Mouse (Mus musculus) liver, embryonic 14.5 days (tissue): ENCODE results near the gene Pomp. TPM values are rescaled to one million over a fixed set of nuclear protein-coding genes. Genes with fewer than 3 reads are reported as not detected.

Experiments
- ATAC-seq: fragments of 200-750 bp; cut with Nextera tagmentation; 2 replicates; pipeline ENCODE4 v1.8.0; 2017; ENCODE audit warnings: moderate number of reproducible peaks, mild to moderate bottlenecking, moderate library complexity; ENCODE audit not compliant: insufficient read depth
- DNase-seq, 3 experiments: peaks; one replicate each; pipeline ENCODE4 v3.0.0-alpha.2; 2012 to 2013; ENCODE audit warnings: low read depth in 3 of 3, low spot score in 3 of 3
- H3K27ac ChIP-seq: fragments of 300-500 bp; sonication (generic); 2 replicates; pipeline ENCODE4 v1.5.1; 2014; ENCODE audit warnings: moderate library complexity, mild to moderate bottlenecking, control low read depth, inconsistent platforms
- H3K27me3 ChIP-seq: fragments of 300-500 bp; sonication (generic); 2 replicates; pipeline ENCODE4 v1.6.1; 2014; ENCODE audit warnings: mild to moderate bottlenecking, low read length, moderate library complexity; ENCODE audit not compliant: control insufficient read depth, insufficient read depth
- H3K36me3 ChIP-seq: fragments of 300-500 bp; sonication (generic); replicated peaks from 2 replicates; pipeline ENCODE4 v1.6.1; 2014; ENCODE audit warnings: low read depth; ENCODE audit not compliant: control insufficient read depth, insufficient read depth
- H3K4me1 ChIP-seq, 2 experiments: fragments of 200-500 bp in 1 of 2; fragments of 300-500 bp in 1 of 2; sonication (generic) in 1 of 2; replicated peaks; 2 replicates each; pipeline ENCODE4 v1.6.1; 2012 to 2014; ENCODE audit warnings: antibody characterized with exemption in 1 of 2, inconsistent platforms in 1 of 2, low read length in 1 of 2; ENCODE audit not compliant: control insufficient read depth in 2 of 2, insufficient read depth in 2 of 2
- H3K4me2 ChIP-seq: fragments of 300-500 bp; sonication (generic); 2 replicates; pipeline ENCODE4 v1.6.1; 2014; ENCODE audit warnings: low read depth, mild to moderate bottlenecking, control low read depth, moderate library complexity
- H3K4me3 ChIP-seq, 2 experiments: fragments of 200-500 bp in 1 of 2; fragments of 300-500 bp in 1 of 2; sonication (generic) in 1 of 2; 2 replicates each; pipeline ENCODE4 v1.5.1; 2012 to 2014; ENCODE audit warnings: low read depth in 2 of 2, low read length in 2 of 2, mild to moderate bottlenecking in 2 of 2, control low read depth in 1 of 2, inconsistent platforms in 1 of 2, moderate library complexity in 1 of 2; ENCODE audit not compliant: insufficient read depth in 1 of 2
- H3K9ac ChIP-seq: fragments of 300-500 bp; sonication (generic); replicated peaks from 2 replicates; pipeline ENCODE4 v1.6.1; 2014; ENCODE audit warnings: mild to moderate bottlenecking, control low read depth, moderate library complexity
- H3K9me3 ChIP-seq: fragments of 300-500 bp; sonication (generic); 2 replicates; pipeline ENCODE4 v1.6.1; 2016; ENCODE audit warnings: low read length, mixed read lengths; ENCODE audit not compliant: control insufficient read depth
- CTCF ChIP-seq: IDR thresholded peaks from 2 replicates; pipeline ENCODE4 v1.5.1; 2016; ENCODE audit warnings: antibody characterized with exemption, low read depth, control low read depth
- EP300 ChIP-seq: IDR thresholded peaks from 2 replicates; pipeline ENCODE4 v1.6.1; 2016; ENCODE audit warnings: antibody characterized with exemption, low read depth
- WGBS: fragments of 180-500 bp; shearing (Covaris S2); extraction: QIAGEN DNeasy Blood & Tissue Kit; methylation state at CpG from one replicate; pipeline ENCODE4 v1.1.7; 2014; ENCODE audit not compliant: insufficient replicate concordance; 5-methylcytosine and 5-hydroxymethylcytosine counted together
- polyA plus RNA-seq, 2 experiments: library from polyadenylated mRNA; depleted of rRNA in 1 of 2; stranded (reverse) in 1 of 2; unstranded in 1 of 2; fragments of >200 nt; fragmentation: Nextera tagmentation in 1 of 2; extraction: Ambion mirVana in 1 of 2; gene quantifications; 2 replicates each; pipeline versions ENCODE4 v1.2.1 to v1.2.3; 2012 to 2014

Gene Pomp
- polyA plus RNA-seq, 2 experiments = 109 to 261 TPM

DNA sequence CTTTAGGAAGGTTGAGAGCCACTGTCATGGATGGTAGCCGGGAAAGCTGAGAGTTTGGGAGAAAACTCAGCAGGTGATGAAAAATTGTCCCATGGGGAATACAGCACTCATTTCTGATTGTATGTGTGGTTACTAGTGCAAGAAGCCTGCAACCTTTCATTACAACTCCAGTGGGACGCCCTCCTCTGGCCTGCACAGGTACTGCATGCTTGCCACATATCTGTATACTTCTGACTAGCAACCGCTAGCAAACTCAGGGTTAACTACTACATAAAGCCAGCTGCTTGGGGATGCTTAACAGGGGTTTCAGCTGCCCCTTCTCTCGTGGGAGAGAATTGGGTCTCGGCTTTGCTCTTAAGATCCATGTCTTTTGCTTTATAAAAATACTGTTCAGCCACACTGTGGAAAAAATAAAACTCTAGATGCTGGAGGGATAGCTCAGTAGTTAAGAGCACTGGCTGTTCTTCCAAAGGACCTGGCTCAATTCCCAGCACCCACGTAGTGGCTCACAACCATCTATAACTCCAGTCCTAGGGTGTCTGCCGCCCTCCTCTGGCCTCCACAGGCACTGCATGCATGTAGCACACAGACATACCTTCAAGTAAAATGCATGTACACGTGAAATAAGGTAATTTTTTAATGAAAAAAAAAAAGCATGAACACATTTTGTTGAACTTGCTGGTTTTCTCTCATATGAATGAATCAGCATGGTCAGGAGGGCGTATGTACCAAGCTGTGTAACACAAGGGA, 42.3 kb upstream of the Pomp start:
- peak; percentile 18; the same call in 1 of the 2 replicates for TF ChIP-seq CTCF
- TF ChIP-seq EP300 = no peak
- no peaks in the 10 kb centered on the region for H3K36me3 ChIP-seq
- DNase-seq (no peak), ATAC-seq (no peak)
- H3K9ac ChIP-seq = no peak overlapping the region
- H3K27me3 ChIP-seq = no peaks in the 10 kb centered on the region
- no peaks in the 10 kb centered on the region; the same call in none of the 2 replicates for H3K9me3 ChIP-seq
- no peak overlapping the region for H3K4me3 ChIP-seq
- H3K4me2 ChIP-seq = no peak overlapping the region
- 70% methylated on average over 9 of the region's 9 CpGs for WGBS
- no peaks in the 10 kb centered on the region for H3K4me1 ChIP-seq
- H3K27ac ChIP-seq = no peak overlapping the region

DNA sequence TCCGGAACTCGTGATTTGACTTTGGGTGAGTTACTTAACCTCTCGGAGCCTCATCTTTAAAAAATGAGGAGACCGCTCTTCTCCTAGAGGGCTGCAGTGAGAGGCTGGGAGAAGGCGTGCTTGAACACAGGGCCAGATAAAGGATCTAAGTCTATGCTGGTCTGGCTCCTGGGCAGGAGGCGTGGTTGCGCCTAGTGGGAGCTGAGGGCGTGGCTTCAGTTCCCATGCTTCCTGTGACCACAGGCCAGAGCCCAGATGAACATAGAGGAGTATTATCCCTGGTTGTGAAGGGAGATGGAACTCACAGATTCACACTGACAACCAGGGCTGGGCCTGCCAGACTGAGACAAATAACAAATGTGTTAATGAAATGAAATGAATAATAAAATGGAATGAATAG, 41.4 kb upstream of the Pomp start:
- Histone ChIP-seq H3K9ac (no peak overlapping the region), H3K9me3 (no peaks in the 10 kb centered on the region; the same call in none of the 2 replicates), H3K27me3 (no peaks in the 10 kb centered on the region), H3K4me3 (no peak overlapping the region), H3K4me1 (no peaks in the 10 kb centered on the region), H3K27ac (no peak overlapping the region), H3K36me3 (no peaks in the 10 kb centered on the region), H3K4me2 (no peak overlapping the region)
- no peak for TF ChIP-seq EP300
- ATAC-seq (no peak), DNase-seq (no peak)
- 66% methylated on average over 8 of the region's 8 CpGs for WGBS

DNA sequence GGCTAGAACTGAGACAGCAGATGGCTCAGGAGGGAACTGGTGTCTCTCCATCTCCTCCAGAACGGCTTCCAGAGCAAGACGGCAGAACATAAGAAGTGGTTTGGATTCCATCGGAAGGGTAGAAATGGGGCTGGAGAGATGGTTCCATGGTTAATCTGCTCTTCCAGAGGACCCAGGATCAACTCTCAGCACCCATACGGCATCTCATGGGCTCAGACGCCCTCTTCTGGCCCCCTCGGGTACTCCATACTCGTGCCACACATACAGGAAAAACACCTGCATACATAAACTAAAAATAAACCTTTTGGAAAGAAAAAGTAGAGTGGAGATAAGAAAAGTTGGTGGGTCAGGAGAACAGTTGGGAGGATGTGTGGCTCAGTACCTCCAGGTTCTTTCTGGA, 40.4 kb upstream of the Pomp start:
- Histone ChIP-seq H3K4me2 (no peak overlapping the region), H3K4me1 (no peaks in the 10 kb centered on the region), H3K9ac (no peak overlapping the region), H3K9me3 (no peaks in the 10 kb centered on the region; the same call in none of the 2 replicates), H3K27me3 (no peaks in the 10 kb centered on the region), H3K27ac (no peak overlapping the region), H3K4me3 (no peak overlapping the region), H3K36me3 (no peaks in the 10 kb centered on the region)
- no peak; the same call in 1 of the 2 replicates for TF ChIP-seq CTCF
- no peak for TF ChIP-seq EP300
- DNase-seq (no peak), ATAC-seq (no peak)
- WGBS = 72% methylated on average over 7 of the region's 7 CpGs

DNA sequence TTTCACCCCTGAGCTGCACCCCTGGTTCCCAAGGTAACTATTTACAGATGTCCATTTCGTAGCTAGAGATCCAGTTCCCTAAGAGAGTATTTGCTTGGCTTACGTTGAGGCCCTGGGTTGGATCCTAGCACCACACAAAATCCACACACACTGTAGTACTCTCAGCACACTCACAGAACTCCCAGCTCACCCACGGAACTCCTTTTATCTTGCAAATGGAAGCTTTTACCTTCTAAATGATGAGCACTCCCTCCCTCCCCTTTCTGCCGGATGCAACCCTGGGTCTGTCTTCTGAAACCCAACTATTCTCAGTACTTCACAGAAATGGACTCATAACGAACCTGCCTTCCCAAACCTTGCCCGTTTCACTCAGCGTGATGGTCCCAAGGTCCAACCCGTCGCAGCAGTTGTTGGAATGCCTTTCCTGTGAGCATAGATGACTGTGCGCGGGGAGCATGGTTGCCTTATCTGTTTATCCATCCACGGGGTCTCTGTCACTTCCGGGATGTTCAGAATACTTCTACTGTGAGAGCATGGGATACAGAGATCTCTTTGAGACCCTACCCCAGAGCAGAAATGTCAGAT, 36.1 kb upstream of the Pomp start:
- no peaks in the 10 kb centered on the region for H3K36me3 ChIP-seq
- TF ChIP-seq CTCF (no peak), EP300 (no peak)
- H3K9me3 ChIP-seq = no peaks in the 10 kb centered on the region
- 0 out of 4 replicates have a peak, but pooled peaks cover 0 to 3% of the 10 kb centered on the region in 2 experiments for H3K4me1 ChIP-seq
- WGBS = 58% methylated on average over 13 of the region's 13 CpGs
- H3K4me2 ChIP-seq = no peak overlapping the region
- no peaks in the 10 kb centered on the region for H3K27me3 ChIP-seq
- DNase-seq (no peak), ATAC-seq (no peak)
- H3K9ac ChIP-seq = no peak overlapping the region
- H3K27ac ChIP-seq = no peak overlapping the region
- no peak overlapping the region for H3K4me3 ChIP-seq

DNA sequence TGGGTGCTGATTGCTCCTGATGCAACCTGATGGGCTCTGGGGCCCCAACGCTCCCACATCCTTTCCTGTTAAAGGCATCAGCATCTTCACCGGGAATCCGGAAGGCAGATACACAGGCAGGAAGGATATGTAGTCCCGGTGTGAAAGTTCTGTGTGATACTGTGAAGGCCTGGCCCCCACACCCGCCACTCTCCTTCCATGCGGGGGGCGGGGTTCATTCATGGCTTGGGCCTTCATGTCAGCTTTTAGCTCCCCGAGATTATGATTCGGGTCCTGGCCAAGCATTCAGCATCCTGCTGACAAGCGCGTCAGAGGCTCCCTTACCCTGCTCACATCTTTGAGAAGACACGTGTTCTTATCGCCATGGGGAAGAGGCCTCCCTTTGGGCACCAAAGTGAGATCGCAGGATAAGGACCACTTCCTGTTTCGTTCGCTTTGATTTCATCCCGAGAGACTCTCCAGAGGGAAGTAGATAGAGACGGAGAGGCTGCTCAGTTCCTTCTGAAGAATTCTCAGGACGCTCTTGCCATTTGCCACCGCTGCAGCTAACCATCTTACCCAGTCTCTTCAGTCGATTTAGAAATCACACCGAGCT, 34.8 kb upstream of the Pomp start:
- WGBS = 9% methylated on average over 22 of the region's 22 CpGs
- Histone ChIP-seq H3K9me3 (no peaks in the 10 kb centered on the region), H3K27ac (no peak overlapping the region), H3K27me3 (no peaks in the 10 kb centered on the region), H3K4me3 (no peak overlapping the region), H3K4me1 (0 out of 4 replicates have a peak, but pooled peaks cover 0 to 3% of the 10 kb centered on the region in 2 experiments), H3K4me2 (no peak overlapping the region), H3K9ac (no peak overlapping the region), H3K36me3 (no peaks in the 10 kb centered on the region)
- ATAC-seq (no peak), DNase-seq (no peak)
- TF ChIP-seq EP300 = no peak
- TF ChIP-seq CTCF = no peak
